Mouse (Mus musculus): Measurements from ENCODE around the gene Cfap97d1. TPM values are rescaled to one million over a fixed set of nuclear protein-coding genes. Genes with fewer than 3 reads are reported as not detected.

Cfap97d1 gene
- polyA plus RNA-seq, 1 experiment = not detected

DNA sequence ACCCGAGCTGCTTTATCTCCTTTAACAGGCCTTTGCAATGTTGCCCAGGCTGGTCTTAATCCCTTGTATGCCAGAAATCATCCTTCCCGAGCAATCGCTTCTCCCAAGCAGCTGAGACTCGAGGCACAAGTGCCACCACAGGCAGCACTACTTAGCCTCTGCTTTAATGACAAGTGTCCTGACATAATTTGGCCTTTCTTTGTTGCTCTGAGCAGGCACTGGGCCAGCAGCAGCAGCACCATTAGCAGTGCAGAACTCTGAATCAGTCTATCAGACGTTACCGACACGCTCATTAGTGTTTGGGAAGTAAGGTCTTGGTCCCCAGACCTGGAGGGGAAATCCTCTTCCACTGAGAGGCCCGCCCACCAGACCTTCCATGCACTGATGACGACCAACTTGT lies 35.7 kb downstream of the Cfap97d1 start:
- no peak overlapping the region for H3K4me3 ChIP-seq (ENCODE audit: low read depth, low read length)
- H3K4me1 ChIP-seq (ENCODE audit: control insufficient read depth, insufficient read depth, insufficient read length, low read length) = no peaks in the 10 kb centered on the region
- TF ChIP-seq CTCF (IDR thresholded peaks at IDR 0.05; ENCODE audit: extremely low read depth, insufficient read length, insufficient replicate concordance, low read depth, low read length) (no peak), POLR2A (IDR thresholded peaks at IDR 0.05; ENCODE audit: low read depth, low read length) (no peak)
- WGBS = 82% methylated on average over 9 of the region's 9 CpGs
- no peak overlapping the region for H3K27ac ChIP-seq (ENCODE audit: insufficient read depth, low read depth, low read length)
- no peaks in the 10 kb centered on the region for H3K36me3 ChIP-seq (ENCODE audit: control insufficient read depth, insufficient read depth, low read length)
- no peaks in the 10 kb centered on the region for H3K27me3 ChIP-seq (ENCODE audit: control insufficient read depth, insufficient read depth, low read length)

DNA sequence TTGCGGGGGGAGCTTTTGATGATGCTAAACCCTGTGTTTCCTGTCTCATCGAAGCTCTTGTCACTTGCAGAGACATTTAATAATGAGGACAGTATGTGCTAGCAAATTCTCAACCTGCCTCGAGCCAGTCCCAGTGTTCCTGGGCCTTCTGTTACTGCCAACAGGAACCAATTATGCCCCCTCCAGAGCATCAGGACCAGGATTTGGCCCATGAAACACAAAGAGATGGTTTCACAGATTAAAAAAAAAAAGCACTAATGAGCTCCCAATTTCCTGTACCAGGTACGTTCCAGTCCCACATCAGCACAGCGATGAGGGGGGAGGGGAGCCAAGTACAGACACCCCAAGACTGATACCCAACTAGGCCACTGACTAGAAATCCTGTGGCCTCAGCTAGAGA lies 37.1 kb downstream of the Cfap97d1 start:
- 87% methylated on average over 5 of the region's 5 CpGs for WGBS
- Histone ChIP-seq H3K4me1 (ENCODE audit: control insufficient read depth, insufficient read depth, insufficient read length, low read length) (peaks cover 2% of the 10 kb centered on the region; the same call in 1 of the 2 replicates), H3K27me3 (ENCODE audit: control insufficient read depth, insufficient read depth, low read length) (0 out of 2 replicates have a peak, but pooled peaks cover 4% of the 10 kb centered on the region), H3K4me3 (ENCODE audit: low read depth, low read length) (no peak overlapping the region), H3K36me3 (ENCODE audit: control insufficient read depth, insufficient read depth, low read length) (no peaks in the 10 kb centered on the region), H3K27ac (ENCODE audit: insufficient read depth, low read depth, low read length) (no peak overlapping the region)
- no peak for TF ChIP-seq CTCF (IDR thresholded peaks at IDR 0.05; ENCODE audit: extremely low read depth, insufficient read length, insufficient replicate concordance, low read depth, low read length)
- TF ChIP-seq POLR2A (IDR thresholded peaks at IDR 0.05; ENCODE audit: low read depth, low read length) = no peak

DNA sequence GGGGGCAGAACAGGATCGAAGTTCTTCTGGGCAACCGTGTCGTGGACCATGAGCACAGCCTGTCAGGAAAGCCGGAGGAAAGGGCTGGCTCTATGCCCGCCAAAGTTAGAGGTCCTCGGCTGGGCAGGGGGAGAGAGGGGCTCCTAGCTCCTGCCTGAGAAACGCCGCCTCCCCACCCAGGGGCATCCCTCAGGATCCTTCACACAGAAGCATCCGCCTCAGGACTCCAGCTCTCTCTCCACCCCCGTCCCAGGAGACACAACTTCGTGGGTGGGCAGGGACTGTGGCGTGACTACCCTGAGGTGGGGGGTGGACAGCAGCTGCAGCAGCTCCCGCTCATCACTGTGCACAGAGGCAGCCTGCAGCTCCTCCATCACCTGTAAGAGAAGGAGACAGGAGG lies 39.3 kb downstream of the Cfap97d1 start:
- Histone ChIP-seq H3K27ac (ENCODE audit: insufficient read depth, low read depth, low read length) (no peak overlapping the region), H3K4me1 (ENCODE audit: control insufficient read depth, insufficient read depth, insufficient read length, low read length) (peaks cover 7% of the 10 kb centered on the region), H3K4me3 (ENCODE audit: low read depth, low read length) (no peak overlapping the region), H3K36me3 (ENCODE audit: control insufficient read depth, insufficient read depth, low read length) (no peaks in the 10 kb centered on the region), H3K27me3 (ENCODE audit: control insufficient read depth, insufficient read depth, low read length) (0 out of 2 replicates have a peak, but pooled peaks cover 4% of the 10 kb centered on the region)
- TF ChIP-seq POLR2A (IDR thresholded peaks at IDR 0.05; ENCODE audit: low read depth, low read length) = no peak
- no peak for TF ChIP-seq CTCF (IDR thresholded peaks at IDR 0.05; ENCODE audit: extremely low read depth, insufficient read length, insufficient replicate concordance, low read depth, low read length)
- 89% methylated on average over 13 of the region's 13 CpGs for WGBS

DNA sequence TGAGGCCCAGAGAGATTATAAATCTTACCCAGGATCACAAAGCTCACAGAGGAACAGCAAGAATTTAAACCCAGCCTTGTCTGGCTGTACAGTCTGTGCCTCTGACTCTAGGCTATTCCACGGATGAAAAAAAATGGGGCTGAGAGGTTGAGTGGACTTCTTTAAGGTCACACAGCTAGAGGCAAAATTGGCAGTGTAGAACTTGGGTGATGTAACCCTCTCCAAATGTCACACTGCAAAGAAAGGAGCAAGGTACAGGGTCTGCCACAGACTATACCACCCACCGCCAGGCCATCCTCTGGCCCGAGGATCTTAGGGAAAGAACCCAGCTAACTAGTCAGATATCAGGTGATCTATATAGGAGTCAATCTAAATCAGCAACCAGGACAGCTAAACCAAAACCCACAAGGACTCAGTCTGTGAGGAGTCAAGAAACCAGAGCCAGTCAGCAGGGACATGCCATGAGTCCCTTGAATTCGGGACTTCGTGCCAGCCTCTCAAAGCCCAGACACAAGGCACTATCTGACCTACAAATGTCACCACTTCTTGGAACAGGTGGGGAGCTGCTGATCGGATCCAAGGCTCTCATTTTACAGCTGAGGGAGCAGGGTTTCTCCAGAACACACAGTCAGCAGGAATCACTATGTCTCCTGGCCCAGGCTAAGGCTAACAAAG lies 40.1 kb downstream of the Cfap97d1 start:
- peaks cover 7% of the 10 kb centered on the region for H3K4me1 ChIP-seq (ENCODE audit: control insufficient read depth, insufficient read depth, insufficient read length, low read length)
- H3K27ac ChIP-seq (ENCODE audit: insufficient read depth, low read depth, low read length) = no peak overlapping the region
- TF ChIP-seq POLR2A (IDR thresholded peaks at IDR 0.05; ENCODE audit: low read depth, low read length) (no peak), CTCF (IDR thresholded peaks at IDR 0.05; ENCODE audit: extremely low read depth, insufficient read length, insufficient replicate concordance, low read depth, low read length) (no peak)
- H3K36me3 ChIP-seq (ENCODE audit: control insufficient read depth, insufficient read depth, low read length) = no peaks in the 10 kb centered on the region
- H3K4me3 ChIP-seq (ENCODE audit: low read depth, low read length) = no peak overlapping the region
- WGBS = 92% methylated on average over 6 of the region's 6 CpGs
- 0 out of 2 replicates have a peak, but pooled peaks cover 4% of the 10 kb centered on the region for H3K27me3 ChIP-seq (ENCODE audit: control insufficient read depth, insufficient read depth, low read length)

DNA sequence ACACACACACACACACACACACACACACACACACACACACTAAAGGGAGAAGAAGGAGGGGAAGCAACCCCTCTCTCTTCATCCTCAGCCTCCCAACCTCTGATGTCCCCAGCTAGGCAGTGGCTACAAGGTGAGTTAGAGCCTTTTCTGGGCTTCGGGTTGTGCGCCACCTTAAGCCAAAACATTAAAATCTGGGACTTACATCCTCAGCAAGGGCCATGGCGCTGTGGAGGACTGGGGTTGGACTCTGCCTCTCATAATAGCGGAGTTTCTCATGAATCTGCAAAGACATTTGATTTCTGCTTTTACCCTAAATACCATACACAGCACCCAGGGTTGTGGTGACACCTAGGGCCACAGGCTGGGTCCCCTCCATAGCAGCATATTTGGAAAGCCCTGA lies 40.8 kb downstream of the Cfap97d1 start:
- TF ChIP-seq POLR2A (IDR thresholded peaks at IDR 0.05; ENCODE audit: low read depth, low read length) = no peak
- TF ChIP-seq CTCF (IDR thresholded peaks at IDR 0.05; ENCODE audit: extremely low read depth, insufficient read length, insufficient replicate concordance, low read depth, low read length) = no peak
- Histone ChIP-seq H3K4me1 (ENCODE audit: control insufficient read depth, insufficient read depth, insufficient read length, low read length) (peaks cover 7% of the 10 kb centered on the region), H3K4me3 (ENCODE audit: low read depth, low read length) (no peak overlapping the region), H3K27me3 (ENCODE audit: control insufficient read depth, insufficient read depth, low read length) (0 out of 2 replicates have a peak, but pooled peaks cover 4% of the 10 kb centered on the region), H3K27ac (ENCODE audit: insufficient read depth, low read depth, low read length) (no peak overlapping the region), H3K36me3 (ENCODE audit: control insufficient read depth, insufficient read depth, low read length) (no peaks in the 10 kb centered on the region)
- WGBS = 91% methylated on average over 4 of the region's 4 CpGs

DNA sequence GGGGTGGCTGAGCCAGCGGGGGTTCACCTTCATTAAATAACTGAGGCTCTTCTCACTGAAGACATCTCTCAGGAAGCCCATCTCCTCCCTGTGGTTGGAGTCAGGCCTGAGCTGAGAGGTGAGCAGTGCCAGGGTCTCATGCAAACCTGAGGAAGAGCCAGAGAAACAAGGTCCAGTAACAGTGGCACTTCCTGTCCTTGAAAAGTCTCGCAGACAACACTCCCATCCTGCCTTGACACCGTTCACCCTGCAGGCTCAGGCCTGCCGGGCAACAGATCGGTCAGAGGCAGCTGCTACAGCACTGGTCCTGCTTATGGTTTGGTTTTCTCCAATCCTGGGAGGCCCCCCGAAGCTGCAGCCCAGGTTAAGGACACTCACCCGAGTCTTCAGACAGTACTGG lies 41.3 kb downstream of the Cfap97d1 start:
- Histone ChIP-seq H3K4me1 (ENCODE audit: control insufficient read depth, insufficient read depth, insufficient read length, low read length) (peaks cover 7% of the 10 kb centered on the region), H3K4me3 (ENCODE audit: low read depth, low read length) (no peak overlapping the region), H3K27me3 (ENCODE audit: control insufficient read depth, insufficient read depth, low read length) (0 out of 2 replicates have a peak, but pooled peaks cover 4% of the 10 kb centered on the region), H3K27ac (ENCODE audit: insufficient read depth, low read depth, low read length) (no peak overlapping the region), H3K36me3 (ENCODE audit: control insufficient read depth, insufficient read depth, low read length) (no peaks in the 10 kb centered on the region)
- TF ChIP-seq POLR2A (IDR thresholded peaks at IDR 0.05; ENCODE audit: low read depth, low read length) = no peak
- no peak for TF ChIP-seq CTCF (IDR thresholded peaks at IDR 0.05; ENCODE audit: extremely low read depth, insufficient read length, insufficient replicate concordance, low read depth, low read length)
- WGBS = 85% methylated on average over 7 of the region's 7 CpGs

DNA sequence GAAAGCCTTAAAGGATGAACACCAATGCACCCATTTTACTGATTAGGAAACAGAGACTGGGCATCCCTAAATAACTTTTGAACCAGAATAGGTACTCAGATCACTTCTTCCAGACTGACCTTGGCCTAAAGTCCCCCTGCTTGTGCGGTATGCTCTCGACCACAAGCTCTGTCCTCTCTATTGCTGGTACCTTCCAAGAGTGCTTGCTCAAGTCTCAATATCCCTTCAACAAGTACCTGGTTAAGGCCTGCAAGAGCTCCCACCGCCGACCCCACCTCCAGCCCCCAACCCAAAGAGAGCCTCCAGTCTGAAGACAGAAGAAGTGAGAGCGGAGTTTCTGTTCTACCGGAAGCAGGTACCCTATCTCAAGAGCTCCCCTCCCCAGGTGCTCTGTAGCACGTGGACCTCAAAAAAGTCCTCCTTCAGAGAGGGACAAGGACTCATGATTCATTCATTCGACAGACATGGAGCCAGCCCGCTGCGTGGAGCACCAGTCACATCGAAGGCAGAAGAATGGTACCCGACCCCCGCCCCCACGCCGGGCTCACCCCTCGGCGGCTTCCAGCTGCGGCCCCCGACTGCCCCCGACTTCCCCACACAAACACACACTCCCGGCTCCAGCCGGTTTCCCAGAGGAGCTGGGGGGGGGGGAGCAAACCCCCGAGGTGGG lies 42.0 kb downstream of the Cfap97d1 start:
- TF ChIP-seq CTCF (IDR thresholded peaks at IDR 0.05; ENCODE audit: extremely low read depth, insufficient read length, insufficient replicate concordance, low read depth, low read length) (no peak), POLR2A (IDR thresholded peaks at IDR 0.05; ENCODE audit: low read depth, low read length) (no peak)
- Histone ChIP-seq H3K36me3 (ENCODE audit: control insufficient read depth, insufficient read depth, low read length) (no peaks in the 10 kb centered on the region), H3K4me1 (ENCODE audit: control insufficient read depth, insufficient read depth, insufficient read length, low read length) (peaks cover 7% of the 10 kb centered on the region), H3K4me3 (ENCODE audit: low read depth, low read length) (peak overlapping the region; percentile 88), H3K27ac (ENCODE audit: insufficient read depth, low read depth, low read length) (no peak overlapping the region), H3K27me3 (ENCODE audit: control insufficient read depth, insufficient read depth, low read length) (0 out of 2 replicates have a peak, but pooled peaks cover 4% of the 10 kb centered on the region)
- WGBS = 9% methylated on average over 23 of the region's 23 CpGs

Measured in small intestine, adult 2 months (tissue).